14 mouse cellular contexts compared by ENCODE assay signal in the genomic region with DNA sequence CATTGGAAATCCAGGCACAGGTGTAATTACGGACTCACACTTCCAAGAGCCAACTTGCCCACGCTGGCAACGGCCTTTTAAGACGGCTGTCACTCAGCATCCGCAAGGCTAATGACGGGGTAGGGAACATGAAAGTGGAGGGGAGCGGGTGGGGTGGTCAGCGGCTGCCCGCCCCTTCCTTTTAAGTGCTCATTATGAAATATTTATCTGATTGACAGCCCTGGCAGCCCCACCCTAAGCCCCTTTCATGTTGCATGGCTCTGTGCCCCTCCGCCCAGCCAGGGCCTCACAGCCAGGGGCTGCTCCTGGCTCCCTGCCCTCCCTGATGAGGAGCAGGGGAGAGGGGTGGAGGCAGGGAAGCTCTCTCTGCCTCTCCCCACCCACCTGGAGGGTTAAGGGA.
DNase-seq lines count a peak whose midpoint lies in the region; ATAC-seq lines count a peak whose summit lies in the region.
"Had no signal": no experiment of that assay in that cellular context is flagged by ENCODE, and none has a peak within 500 bp of the region (broad histone marks: within the 10 kb centered on the region; RNA-seq: fewer than 3 reads in every experiment).

No protein-coding gene starts in this region.

- no peak overlapping the region for H3K4me3 ChIP-seq in heart, embryonic 13.5 days
- no peak overlapping the region for H3K4me3 ChIP-seq in forebrain, embryonic 16.5 days (replicated peaks; ENCODE audit: low read length)
- peak overlapping the region; percentile 21; the same call in 1 of the 2 replicates for H3K4me3 ChIP-seq in stomach, embryonic 16.5 days (replicated peaks; ENCODE audit: low read length)
- H3K4me3 ChIP-seq: heart, embryonic 10.5 days; liver, embryonic 12.5 days had no signal

- H3K4me1 ChIP-seq in heart, embryonic 13.5 days, result peaks cover 14% of the 10 kb centered on the region; the same call in 1 of the 2 replicates
- peaks cover 24% of the 10 kb centered on the region for H3K4me1 ChIP-seq in forebrain, embryonic 16.5 days (replicated peaks; ENCODE audit: control insufficient read depth, insufficient read depth, low read length)
- peaks cover 3% of the 10 kb centered on the region; the same call in 1 of the 2 replicates for H3K4me1 ChIP-seq in stomach, embryonic 16.5 days (ENCODE audit: control insufficient read depth, insufficient read depth, low read length)
- H3K4me1 ChIP-seq: liver, embryonic 12.5 days had no signal

- intact Hi-C loops in heart, postnatal 36 days (cut with DNase I), result no loop called here
- intact Hi-C loops in heart, postnatal 25 days (cut with DNase I), result no loop called here

- no peaks in the 10 kb centered on the region; the same call in 1 of the 2 replicates for H3K9me3 ChIP-seq in heart, embryonic 13.5 days
- H3K9me3 ChIP-seq in forebrain, embryonic 16.5 days (ENCODE audit: control insufficient read depth, low read length), result no peaks in the 10 kb centered on the region
- 0 out of 2 replicates have a peak, but pooled peaks cover 2% of the 10 kb centered on the region for H3K9me3 ChIP-seq in stomach, embryonic 16.5 days (replicated peaks; ENCODE audit: control insufficient read depth, low read length)
- H3K9me3 ChIP-seq: heart, embryonic 10.5 days; liver, embryonic 12.5 days had no signal

- H3K36me3 ChIP-seq in heart, embryonic 13.5 days, result no peaks in the 10 kb centered on the region
- H3K36me3 ChIP-seq in forebrain, embryonic 16.5 days (ENCODE audit: control insufficient read depth, insufficient read depth), result no peaks in the 10 kb centered on the region
- H3K36me3 ChIP-seq in stomach, embryonic 16.5 days (ENCODE audit: control insufficient read depth, insufficient read depth, low read length), result no peaks in the 10 kb centered on the region
- H3K36me3 ChIP-seq: heart, embryonic 10.5 days; liver, embryonic 12.5 days had no signal

- no peak overlapping the region for H3K9ac ChIP-seq in heart, embryonic 13.5 days
- no peak overlapping the region for H3K9ac ChIP-seq in forebrain, embryonic 16.5 days (replicated peaks; ENCODE audit: low read depth, low read length)
- H3K9ac ChIP-seq in stomach, embryonic 16.5 days (ENCODE audit: low read length), result peak overlapping the region; percentile 3; the same call in 1 of the 2 replicates
- H3K9ac ChIP-seq: liver, embryonic 12.5 days had no signal

- WGBS in heart, embryonic 13.5 days, result 32% methylated on average over 10 of the region's 10 CpGs
- WGBS in forebrain, embryonic 16.5 days, result 2% methylated on average over 10 of the region's 10 CpGs
- WGBS in stomach, embryonic 16.5 days, result 19% methylated on average over 10 of the region's 10 CpGs

- 0 out of 2 replicates have a peak, but pooled peaks have one; percentile 19 for ATAC-seq in heart, embryonic 13.5 days (ENCODE audit: extremely low read depth, insufficient number of reproducible peaks, low FRiP score, low TSS enrichment)
- peak; percentile 70 for ATAC-seq in forebrain, embryonic 16.5 days
- ATAC-seq in stomach, embryonic 16.5 days (ENCODE audit: insufficient read depth, low FRiP score), result peak; percentile 51
- ATAC-seq: hindbrain, postnatal 0 days; liver, embryonic 12.5 days had no signal

- DNase-seq in heart, postnatal 36 days, result no peak
- DNase-seq in lung, postnatal 10 days, result peak; percentile 24
- no peak for DNase-seq in lung, adult 18-20 months
- no peak for DNase-seq in left cerebral cortex, adult 11 months (ENCODE audit: low spot score)
- DNase-seq in heart, postnatal 25 days (ENCODE audit: low spot score), result no peak
- DNase-seq: cerebellum, adult 9-11 months; kidney, postnatal 4 days; thymus, adult 18-20 months had no signal

- H3K27me3 ChIP-seq in heart, embryonic 13.5 days (replicated peaks), result peaks cover 70% of the 10 kb centered on the region
- peaks cover 15% of the 10 kb centered on the region for H3K27me3 ChIP-seq in forebrain, embryonic 16.5 days (replicated peaks; ENCODE audit: control insufficient read depth, insufficient read depth, low read length)
- peaks cover 11% of the 10 kb centered on the region for H3K27me3 ChIP-seq in stomach, embryonic 16.5 days (ENCODE audit: control insufficient read depth, insufficient read depth, low read length)

- no peak overlapping the region for H3K27ac ChIP-seq in heart, embryonic 13.5 days (replicated peaks)
- no peak overlapping the region for H3K27ac ChIP-seq in forebrain, embryonic 16.5 days (ENCODE audit: low read length)
- peak overlapping the region; percentile 68 for H3K27ac ChIP-seq in stomach, embryonic 16.5 days (ENCODE audit: low read length)
- H3K27ac ChIP-seq: heart, embryonic 10.5 days; hindbrain, postnatal 0 days; liver, embryonic 12.5 days had no signal

- no peak overlapping the region for H3K4me2 ChIP-seq in heart, embryonic 13.5 days
- H3K4me2 ChIP-seq in forebrain, embryonic 16.5 days (ENCODE audit: low read length), result peak overlapping the region; percentile 11
- H3K4me2 ChIP-seq in stomach, embryonic 16.5 days (ENCODE audit: low read depth, low read length), result peak overlapping the region; percentile 36
- H3K4me2 ChIP-seq: liver, embryonic 12.5 days had no signal

Comparison
In these comparisons a context has a peak if more than half of its experiments do, and no peak if none do; other contexts are left out.
1. ATAC-seq: peak in every context shown above with its lines; median percentile 70 in forebrain, embryonic 16.5 days; 51 in stomach, embryonic 16.5 days; 19 in heart, embryonic 13.5 days.